Mouse (Mus musculus) thymus, postnatal 0 days (tissue): ENCODE results near the gene Irf8. TPM values are rescaled to one million over a fixed set of nuclear protein-coding genes. Genes with fewer than 3 reads are reported as not detected.

ENCODE experiments used
- DNase-seq: peaks from one replicate; pipeline ENCODE4 v3.0.0-alpha.2; 2015; ENCODE audit warnings: low spot score
- polyA plus RNA-seq: library from polyadenylated mRNA; unstranded; fragments of >200 nt; fragmentation: Nextera tagmentation; extraction: Ambion mirVana; gene quantifications from 2 replicates; pipeline ENCODE4 v1.2.1, GENCODE M21; 2015

Irf8 gene
- polyA plus RNA-seq, 1 experiment from 2014 or later, result 77.8 TPM

- DNase-seq, result no peak
Observed at GRCm38 (mm10) chr8:120747286-120747685, 11.1 kb downstream of the Irf8 start.

- DNase-seq, result peak; percentile 49
Observed at GRCm38 (mm10) chr8:120750616-120751015, 14.5 kb downstream of the Irf8 start.

- DNase-seq, result peak; percentile 54
Observed at GRCm38 (mm10) chr8:120751226-120752081, 15.3 kb downstream of the Irf8 start.

GRCm38 (mm10) chr8:120752082-120752452 is 15.9 kb downstream of the Irf8 start:
- DNase-seq, result peak; percentile 53

GRCm38 (mm10) chr8:120753476-120753875 is 17.3 kb downstream of the Irf8 start:
- DNase-seq, result no peak

GRCm38 (mm10) chr8:120755306-120756297 is 19.4 kb downstream of the Irf8 start:
- no peak for DNase-seq

- DNase-seq, result no peak
Observed at GRCm38 (mm10) chr8:120758005-120758404, 21.8 kb downstream of the Irf8 start.

- no peak for DNase-seq
Observed at GRCm38 (mm10) chr8:120759847-120760246, 23.7 kb downstream of the Irf8 start.

- no peak for DNase-seq
Observed at GRCm38 (mm10) chr8:120760341-120761215, 24.4 kb downstream of the Irf8 start.

- DNase-seq, result no peak
Observed at GRCm38 (mm10) chr8:120763267-120763666, 27.1 kb downstream of the Irf8 start.

- DNase-seq, result no peak
Observed at GRCm38 (mm10) chr8:120764638-120765037, 28.5 kb downstream of the Irf8 start.

GRCm38 (mm10) chr8:120766622-120767021 is 30.5 kb downstream of the Irf8 start:
- no peak for DNase-seq

GRCm38 (mm10) chr8:120768454-120769218 is 32.5 kb downstream of the Irf8 start:
- no peak for DNase-seq

- DNase-seq, result no peak
Observed at GRCm38 (mm10) chr8:120777184-120777583, 41.0 kb downstream of the Irf8 start.

- DNase-seq, result no peak
Observed at GRCm38 (mm10) chr8:120777732-120778131, 41.6 kb downstream of the Irf8 start.

GRCm38 (mm10) chr8:120779106-120779505 is 42.9 kb downstream of the Irf8 start:
- no peak for DNase-seq

GRCm38 (mm10) chr8:120783781-120784180 is 47.6 kb downstream of the Irf8 start:
- DNase-seq, result no peak

- no peak for DNase-seq
Observed at GRCm38 (mm10) chr8:120786753-120787152, 50.6 kb downstream of the Irf8 start.

- no peak for DNase-seq
Observed at GRCm38 (mm10) chr8:120787631-120788030, 51.5 kb downstream of the Irf8 start.

GRCm38 (mm10) chr8:120792710-120793109 is 56.6 kb downstream of the Irf8 start:
- no peak for DNase-seq
